In the genomic region with DNA sequence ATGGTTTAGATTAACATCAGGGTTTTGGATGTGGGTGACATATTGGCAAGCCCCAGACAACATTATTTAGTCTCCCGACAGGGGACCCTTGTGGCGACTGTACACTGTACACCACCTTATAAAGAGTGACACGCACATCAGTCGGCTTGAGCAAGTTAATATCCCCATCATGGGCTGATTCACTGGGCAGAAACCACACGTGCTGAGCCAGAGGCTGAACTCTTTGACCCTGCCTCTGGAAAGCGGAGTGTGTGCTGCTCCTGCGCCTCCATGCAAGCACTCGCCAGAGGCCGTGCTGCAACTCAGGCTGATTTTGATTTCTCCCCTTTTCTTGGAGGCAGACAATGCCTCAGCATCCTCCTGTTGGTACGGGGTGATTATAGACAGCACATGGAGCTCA, we compare ENCODE assay signal across 25 mouse cellular contexts.
A peak's percentile ranks its signal among the peaks of the same experiment; 100 is the strongest.
DNase-seq lines count a peak whose midpoint lies in the region.
"Had no signal": no experiment of that assay in that cellular context is flagged by ENCODE, and none has a peak within 500 bp of the region (broad histone marks: within the 10 kb centered on the region; RNA-seq: fewer than 3 reads in every experiment).

No protein-coding gene starts in this region.

- DNase-seq in heart, adult 11 months: peak; percentile 45
- no peak for DNase-seq in heart, postnatal 14 days
- DNase-seq in retina, postnatal 1 day: peak; percentile 45
- no peak for DNase-seq in retina, embryonic 14.5 days (ENCODE audit: low spot score)
- peak; percentile 63 for DNase-seq in embryonic facial prominence, embryonic 10.5 days (ENCODE audit: low spot score)
- DNase-seq in cerebellum, adult 9-10 months: no peak
- no peak for DNase-seq in liver
- DNase-seq: adrenal gland, postnatal 14 days; cerebellum, adult 11 months; cerebellum, adult 9-11 months; gastrocnemius, adult 2 months; gastrocnemius, postnatal 36 days; heart, adult 2 months; kidney, adult 8-10 months; liver, embryonic 13.5 days; lung, adult 18-20 months; lung, postnatal 4 days; right cerebral cortex, postnatal 4 days had no signal

- no peaks in the 10 kb centered on the region for H3K36me3 ChIP-seq in embryonic facial prominence, embryonic 10.5 days (replicated peaks)
- H3K36me3 ChIP-seq: heart, embryonic 12.5 days; intestine, embryonic 15.5 days; liver, embryonic 13.5 days; midbrain, embryonic 13.5 days had no signal

- H3K9me3 ChIP-seq in embryonic facial prominence, embryonic 10.5 days: no peaks in the 10 kb centered on the region
- H3K9me3 ChIP-seq: heart, embryonic 12.5 days; intestine, embryonic 15.5 days; liver, embryonic 13.5 days; midbrain, embryonic 13.5 days had no signal

- H3K27ac ChIP-seq in embryonic facial prominence, embryonic 10.5 days (replicated peaks): peak overlapping the region; percentile 79
- H3K27ac ChIP-seq: gastrocnemius, adult 2 months; heart, adult 2 months; intestine, embryonic 15.5 days; kidney, postnatal 0 days; left cerebral cortex, adult 2 months; liver, embryonic 13.5 days; midbrain, embryonic 13.5 days had no signal

- H3K4me3 ChIP-seq in embryonic facial prominence, embryonic 10.5 days: no peak overlapping the region
- H3K4me3 ChIP-seq: erythroblast, embryonic 14.5 days; gastrocnemius, adult 2 months; heart, adult 2 months; heart, embryonic 12.5 days; intestine, embryonic 15.5 days; left cerebral cortex, adult 2 months; liver, embryonic 13.5 days; megakaryocyte, embryonic 14.5 days; midbrain, embryonic 13.5 days had no signal

- H3K27me3 ChIP-seq in embryonic facial prominence, embryonic 10.5 days (replicated peaks; ENCODE audit: low read depth, poor library complexity, severe bottlenecking): peaks cover 23% of the 10 kb centered on the region
- H3K27me3 ChIP-seq: intestine, embryonic 15.5 days; liver, embryonic 13.5 days had no signal

- H3K4me1 ChIP-seq in embryonic facial prominence, embryonic 10.5 days: peaks cover 68% of the 10 kb centered on the region
- H3K4me1 ChIP-seq: intestine, embryonic 15.5 days; liver, embryonic 13.5 days had no signal

- intact Hi-C loops in heart, postnatal 14 days (cut with DNase I): no loop called here

- WGBS in embryonic facial prominence, embryonic 10.5 days: 35% methylated on average over 10 of the region's 10 CpGs

Comparison
In these comparisons a context has a peak if more than half of its experiments do, and no peak if none do; other contexts are left out.
1. DNase-seq: peak in heart, adult 11 months (single experiment), retina, postnatal 1 day (single experiment) and embryonic facial prominence, embryonic 10.5 days (single experiment); none in heart, postnatal 14 days (0 of 2), retina, embryonic 14.5 days (single experiment), cerebellum, adult 9-10 months (single experiment) and liver (single experiment).